Mouse (Mus musculus) ES-CJ7 (cell line): Measurements from ENCODE around the gene Sf3b4.
A peak's percentile ranks its signal among the peaks of the same experiment; 100 is the strongest.

Experiments
- DNase-seq: peaks from one replicate; pipeline ENCODE4 v3.0.0; 2011; ENCODE audit warnings: low read depth, low spot score

The Sf3b4 gene

GRCm38 (mm10) chr3:96172197-96173178 lies at the start of gene Sf3b4:
Sf3b4 (plus strand) TSS chr3:96172332.
- peak; percentile 92 for DNase-seq

- no peak for DNase-seq
Observed at GRCm38 (mm10) chr3:96124235-96124634, 47.9 kb upstream of the Sf3b4 start.

GRCm38 (mm10) chr3:96128128-96128527 lies 44.0 kb upstream of the Sf3b4 start:
- DNase-seq: no peak

- no peak for DNase-seq
Observed at GRCm38 (mm10) chr3:96132478-96132877, 39.7 kb upstream of the Sf3b4 start.

GRCm38 (mm10) chr3:96133327-96133905 lies 38.7 kb upstream of the Sf3b4 start:
- no peak for DNase-seq

- no peak for DNase-seq
Observed at GRCm38 (mm10) chr3:96135011-96135410, 37.1 kb upstream of the Sf3b4 start.

- DNase-seq: peak; percentile 46
Observed at GRCm38 (mm10) chr3:96147950-96148349, 24.2 kb upstream of the Sf3b4 start.

- no peak for DNase-seq
Observed at GRCm38 (mm10) chr3:96151836-96152235, 20.3 kb upstream of the Sf3b4 start.

- DNase-seq: no peak
Observed at GRCm38 (mm10) chr3:96152611-96153010, 19.5 kb upstream of the Sf3b4 start.

GRCm38 (mm10) chr3:96155501-96155900 lies 16.6 kb upstream of the Sf3b4 start:
- no peak for DNase-seq

- DNase-seq: no peak
Observed at GRCm38 (mm10) chr3:96159820-96160219, 12.3 kb upstream of the Sf3b4 start.

- DNase-seq: no peak
Observed at GRCm38 (mm10) chr3:96160222-96160802, 11.8 kb upstream of the Sf3b4 start.

GRCm38 (mm10) chr3:96160803-96161516 lies 11.2 kb upstream of the Sf3b4 start:
- peak; percentile 80 for DNase-seq

- no peak for DNase-seq
Observed at GRCm38 (mm10) chr3:96161869-96162840, 10.0 kb upstream of the Sf3b4 start, which contains the start of gene Mtmr11. Mtmr11 (plus strand) TSS chr3:96162004.

- DNase-seq: no peak
Observed at GRCm38 (mm10) chr3:96163040-96163439, 9.1 kb upstream of the Sf3b4 start.

- no peak for DNase-seq
Observed at GRCm38 (mm10) chr3:96168466-96169158, 3.5 kb upstream of the Sf3b4 start.

GRCm38 (mm10) chr3:96170276-96170675 lies 1.9 kb upstream of the Sf3b4 start:
- DNase-seq: no peak

GRCm38 (mm10) chr3:96170976-96171545 lies 1.1 kb upstream of the Sf3b4 start:
- peak; percentile 39 for DNase-seq

GRCm38 (mm10) chr3:96171583-96172196 lies 442 bp upstream of the Sf3b4 start:
- DNase-seq: no peak
